Mouse (Mus musculus) lung, adult 2 months (tissue): Measurements from ENCODE around the gene Gnpat.
"Not testable (repeated sequence)": the region's sequence is repeated elsewhere in the genome, so short reads cannot be mapped to it uniquely, and the experiment has no call there.

Experiments
- CTCF ChIP-seq: fragments of 200-500 bp; IDR thresholded peaks from 2 replicates; pipeline ENCODE4 v1.5.1; 2011; ENCODE audit warnings: mild to moderate bottlenecking, low read length, control low read depth; ENCODE audit not compliant: insufficient read depth
- POLR2A ChIP-seq: fragments of 200-500 bp; IDR thresholded peaks from 2 replicates; pipeline ENCODE4 v1.6.1; 2011; ENCODE audit warnings: low read depth, mild to moderate bottlenecking, control low read depth, low read length, borderline replicate concordance; ENCODE audit errors: extremely low read depth

DNA sequence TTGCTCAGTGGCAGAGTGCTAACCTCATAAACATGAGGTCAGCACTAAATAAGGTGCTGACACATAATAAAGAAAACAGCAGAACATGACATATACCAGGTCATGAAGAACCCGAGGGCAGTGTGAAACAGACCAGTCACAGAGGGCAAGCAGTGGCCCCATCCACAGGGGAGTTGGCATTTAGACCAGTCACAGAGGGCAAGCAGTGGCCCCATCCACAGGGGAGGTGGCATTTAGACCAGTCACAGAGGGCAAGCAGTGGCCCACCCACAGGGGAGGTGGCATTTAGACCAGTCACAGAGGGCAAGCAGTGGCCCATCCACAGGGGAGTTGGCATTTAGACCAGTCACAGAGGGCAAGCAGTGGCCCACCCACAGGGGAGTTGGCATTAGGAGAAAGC is 19.9 kb upstream of the Gnpat start:
- TF ChIP-seq POLR2A, CTCF: not testable (repeated sequence)
